Mouse (Mus musculus) neural tube, embryonic 11.5 days (tissue): Measurements from ENCODE around the gene Cbr2. TPM values are rescaled to one million over a fixed set of nuclear protein-coding genes. Genes with fewer than 3 reads are reported as not detected.
"Not testable (repeated sequence)": the region's sequence is repeated elsewhere in the genome, so short reads cannot be mapped to it uniquely, and the experiment has no call there.

ENCODE experiments used
- ATAC-seq: fragments of 200-750 bp; cut with Nextera tagmentation; 2 replicates; pipeline ENCODE4 v1.8.0; 2017; ENCODE audit warnings: moderate number of reproducible peaks, mild to moderate bottlenecking, moderate TSS enrichment, moderate library complexity; ENCODE audit not compliant: insufficient read depth, low FRiP score, low TSS enrichment
- DNase-seq: peaks from one replicate; pipeline ENCODE4 v3.0.0-alpha.2; 2015; ENCODE audit warnings: low spot score
- H3K27ac ChIP-seq: fragments of 300-500 bp; sonication (generic); 2 replicates; pipeline ENCODE4 v1.5.1; 2014; ENCODE audit warnings: low read depth, mild to moderate bottlenecking, low read length
- H3K27me3 ChIP-seq: fragments of 300-500 bp; sonication (generic); 2 replicates; pipeline ENCODE4 v1.6.1; 2014; ENCODE audit warnings: mild to moderate bottlenecking, low read length, mixed read lengths; ENCODE audit not compliant: control insufficient read depth, insufficient read depth
- H3K36me3 ChIP-seq: fragments of 300-500 bp; sonication (generic); 2 replicates; pipeline ENCODE4 v1.6.1; 2014; ENCODE audit warnings: mild to moderate bottlenecking, low read length, moderate library complexity, mixed read lengths; ENCODE audit not compliant: control insufficient read depth, insufficient read depth
- H3K4me1 ChIP-seq: fragments of 300-500 bp; sonication (generic); 2 replicates; pipeline ENCODE4 v1.6.1; 2014; ENCODE audit warnings: low read length, mixed read lengths; ENCODE audit not compliant: control insufficient read depth, insufficient read depth
- H3K4me2 ChIP-seq: fragments of 300-500 bp; sonication (generic); 2 replicates; pipeline ENCODE4 v1.6.1; 2014; ENCODE audit warnings: low read depth, mild to moderate bottlenecking, moderate library complexity
- H3K4me3 ChIP-seq: fragments of 300-500 bp; sonication (generic); 2 replicates; pipeline ENCODE4 v1.5.1; 2014; ENCODE audit warnings: low read depth, low read length
- H3K9ac ChIP-seq: fragments of 300-500 bp; sonication (generic); 2 replicates; pipeline ENCODE4 v1.6.1; 2014; ENCODE audit warnings: mild to moderate bottlenecking, low read length
- H3K9me3 ChIP-seq: fragments of 300-500 bp; sonication (generic); 2 replicates; pipeline ENCODE4 v1.6.1; 2016; ENCODE audit warnings: low read length; ENCODE audit not compliant: control insufficient read depth
- WGBS: fragments of 180-500 bp; shearing (Covaris S2); extraction: QIAGEN DNeasy Blood & Tissue Kit; methylation state at CpG from one replicate; pipeline ENCODE4 v1.1.7; 2014; 5-methylcytosine and 5-hydroxymethylcytosine counted together
- polyA plus RNA-seq: library from polyadenylated mRNA; unstranded; fragments of >200 nt; fragmentation: Nextera tagmentation; extraction: Ambion mirVana; gene quantifications from 2 replicates; pipeline ENCODE4 v1.2.1, GENCODE M21; 2014

Cbr2 gene
- polyA plus RNA-seq, 1 experiment from 2014 or later: 2.0 TPM

DNA sequence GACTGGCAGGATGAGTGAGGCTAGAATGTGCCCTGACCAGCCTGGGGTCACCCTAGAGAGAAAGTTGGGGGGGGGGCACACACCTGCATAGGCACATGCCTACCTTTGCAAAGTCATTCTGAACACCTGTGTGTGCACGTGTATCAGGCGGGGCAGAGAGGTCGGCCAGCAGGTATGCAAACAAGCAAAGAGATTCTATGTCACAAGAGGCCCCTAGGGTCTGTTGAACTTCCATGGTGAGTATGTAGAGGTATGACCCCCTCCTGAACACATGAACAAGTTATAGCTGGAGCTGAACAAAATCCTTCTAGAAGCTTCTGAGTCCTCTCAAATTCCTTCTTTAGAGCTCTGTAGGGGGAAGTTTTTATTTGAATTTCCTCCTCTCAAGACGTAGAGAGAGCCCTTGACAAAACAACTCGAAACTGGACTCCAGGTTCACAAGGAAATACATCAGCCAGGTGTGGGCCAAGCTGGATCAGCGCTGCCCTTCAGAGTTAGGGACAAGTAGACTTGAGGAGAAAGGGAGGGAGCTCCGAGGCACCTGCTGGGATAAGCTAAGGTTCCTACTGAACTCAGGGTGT lies 12.3 kb upstream of the Cbr2 start:
- Histone ChIP-seq H3K4me2 (no peak overlapping the region), H3K9ac (no peak overlapping the region), H3K27me3 (no peaks in the 10 kb centered on the region), H3K36me3 (no peaks in the 10 kb centered on the region), H3K27ac (no peak overlapping the region), H3K4me3 (no peak overlapping the region), H3K4me1 (no peaks in the 10 kb centered on the region), H3K9me3 (no peaks in the 10 kb centered on the region)
- WGBS: 72% methylated on average over 7 of the region's 7 CpGs
- DNase-seq (no peak), ATAC-seq (no peak)

DNA sequence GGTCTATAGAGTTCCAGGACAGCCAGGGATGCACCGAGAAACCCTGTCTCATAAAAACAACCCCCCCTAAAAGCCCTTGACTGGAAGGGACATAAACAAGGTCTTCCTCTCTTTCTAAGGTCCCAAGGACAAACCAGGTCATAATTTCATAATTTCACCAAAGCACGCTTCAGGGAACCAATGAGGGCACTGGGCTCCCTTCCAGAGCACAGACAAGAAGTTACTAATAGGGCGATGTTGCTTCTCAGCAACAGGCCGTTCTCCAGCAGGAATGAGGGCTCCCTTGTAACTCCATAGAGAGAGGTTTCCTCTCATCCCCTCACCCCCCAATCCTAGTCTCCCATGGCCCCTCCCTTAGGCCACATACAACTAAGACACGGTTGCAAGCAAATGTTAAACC lies 9.1 kb upstream of the Cbr2 start:
- Histone ChIP-seq H3K36me3 (no peaks in the 10 kb centered on the region), H3K9me3 (no peaks in the 10 kb centered on the region), H3K9ac (no peak overlapping the region), H3K27ac (no peak overlapping the region), H3K4me1 (no peaks in the 10 kb centered on the region), H3K4me3 (no peak overlapping the region), H3K4me2 (no peak overlapping the region), H3K27me3 (no peaks in the 10 kb centered on the region)
- no peak for ATAC-seq
- no peak for DNase-seq
- WGBS: 90% methylated on average over 5 of the region's 5 CpGs

DNA sequence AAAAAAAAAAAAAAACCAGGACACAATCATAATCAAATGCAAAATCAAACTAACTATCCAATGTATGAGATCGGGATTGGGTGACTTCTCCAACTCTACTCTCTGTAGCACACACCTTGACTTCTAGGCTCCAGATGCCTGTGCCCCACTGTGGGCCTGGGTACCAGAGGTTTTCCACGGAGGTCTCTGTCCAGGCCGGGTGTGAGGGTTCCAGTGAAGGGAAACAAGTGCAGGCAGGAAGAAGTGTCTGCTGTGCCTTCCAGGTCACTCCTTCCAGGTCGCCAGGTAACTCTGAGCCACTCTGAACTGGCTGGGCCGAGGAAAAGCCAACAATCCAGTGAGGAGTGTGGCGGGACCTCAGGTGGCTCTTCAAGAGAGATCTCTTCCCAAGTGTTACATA lies 4.5 kb upstream of the Cbr2 start:
- Histone ChIP-seq H3K27ac (no peak overlapping the region), H3K9me3 (no peaks in the 10 kb centered on the region), H3K4me3 (no peak overlapping the region), H3K4me1 (no peaks in the 10 kb centered on the region), H3K9ac (no peak overlapping the region), H3K36me3 (no peaks in the 10 kb centered on the region), H3K27me3 (no peaks in the 10 kb centered on the region), H3K4me2 (no peak overlapping the region)
- 77% methylated on average over 6 of the region's 6 CpGs for WGBS
- no peak for ATAC-seq
- DNase-seq: no peak

DNA sequence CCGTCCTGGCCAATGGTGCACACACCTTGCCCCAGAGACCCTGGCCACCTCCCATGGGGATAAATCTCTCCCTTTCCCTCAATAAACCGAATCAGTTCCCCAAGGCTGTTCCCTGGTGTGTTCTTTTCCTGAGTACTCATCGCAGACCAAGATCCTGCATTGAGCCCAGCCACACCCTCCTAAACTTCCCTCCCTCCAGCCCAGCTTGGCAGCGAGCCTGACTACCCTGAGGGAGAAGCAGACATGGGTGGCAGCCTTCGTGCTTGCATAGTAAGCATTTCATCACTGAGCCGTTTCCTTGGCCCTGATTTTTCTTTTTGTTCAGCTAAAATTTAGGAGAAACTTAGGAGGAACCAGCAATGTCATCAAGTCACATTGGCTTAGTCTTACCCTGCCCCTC lies 1.6 kb upstream of the Cbr2 start:
- H3K4me3 ChIP-seq: no peak overlapping the region
- no peak for ATAC-seq
- H3K36me3 ChIP-seq: no peaks in the 10 kb centered on the region
- WGBS: 68% methylated on average over 6 of the region's 6 CpGs
- no peak for DNase-seq
- no peak overlapping the region for H3K9ac ChIP-seq
- H3K27me3 ChIP-seq: no peaks in the 10 kb centered on the region
- no peaks in the 10 kb centered on the region for H3K9me3 ChIP-seq
- no peaks in the 10 kb centered on the region for H3K4me1 ChIP-seq
- H3K4me2 ChIP-seq: no peak overlapping the region
- no peak overlapping the region for H3K27ac ChIP-seq

DNA sequence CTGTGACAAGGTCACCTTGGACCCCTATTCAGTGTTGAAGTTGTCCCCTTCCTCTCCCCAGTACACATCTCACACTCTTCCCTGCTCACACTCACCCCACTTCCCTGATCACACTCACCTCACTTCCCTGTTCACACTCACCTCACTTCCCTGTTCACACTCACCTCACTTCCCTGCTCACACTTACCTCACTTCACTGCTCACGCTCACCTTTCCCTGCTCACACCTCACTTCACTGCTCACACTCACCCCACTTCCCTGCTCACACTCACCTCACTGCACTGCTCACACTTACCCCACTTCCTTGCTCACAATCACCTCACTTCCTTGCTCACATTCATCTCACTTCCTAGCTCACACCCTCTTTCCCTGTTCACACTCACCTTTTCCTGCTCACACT lies 519 bp downstream of the Cbr2 start:
- H3K27me3 ChIP-seq: no peaks in the 10 kb centered on the region
- ATAC-seq (no peak), DNase-seq (no peak)
- H3K4me1 ChIP-seq: peaks cover 1% of the 10 kb centered on the region; the same call in 1 of the 2 replicates
- no peaks in the 10 kb centered on the region for H3K9me3 ChIP-seq
- H3K4me2 ChIP-seq: no peak overlapping the region
- no peak overlapping the region for H3K4me3 ChIP-seq
- no peak overlapping the region for H3K9ac ChIP-seq
- no peaks in the 10 kb centered on the region for H3K36me3 ChIP-seq
- H3K27ac ChIP-seq: no peak overlapping the region
- WGBS: 96% methylated on average over 1 of the region's 1 CpGs

DNA sequence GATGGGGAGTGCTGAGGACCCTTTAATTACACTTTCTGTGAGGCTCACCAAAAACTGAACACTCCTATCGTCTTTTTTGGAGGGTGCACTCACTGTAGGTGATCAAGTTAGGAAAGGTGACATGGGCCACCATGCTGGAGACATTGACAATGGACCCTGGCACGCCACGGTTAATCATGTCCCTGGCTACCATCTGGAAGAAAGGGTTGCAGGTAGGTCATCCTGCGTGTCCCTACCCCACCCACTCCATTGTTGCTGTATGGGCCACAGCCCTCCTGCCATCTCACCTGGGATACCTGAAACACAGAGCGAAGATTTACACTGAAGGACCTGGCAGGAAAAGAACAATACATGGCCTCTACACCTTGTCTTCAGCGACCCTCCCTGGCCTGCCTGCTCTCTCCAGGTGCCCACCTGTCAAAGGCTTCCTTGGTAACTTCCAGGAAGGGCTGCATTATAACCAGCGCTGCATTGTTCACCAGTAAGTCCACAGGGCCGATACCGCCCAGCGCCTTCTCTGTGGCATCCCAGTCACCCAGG lies 1.5 kb downstream of the Cbr2 start:
- ATAC-seq: no peak
- H3K27ac ChIP-seq: no peak overlapping the region
- no peaks in the 10 kb centered on the region for H3K9me3 ChIP-seq
- whole genome bisulfite sequencing: 83% methylated on average over 10 of the region's 10 CpGs
- no peaks in the 10 kb centered on the region for H3K36me3 ChIP-seq
- H3K4me2 ChIP-seq: no peak overlapping the region
- H3K9ac ChIP-seq: no peak overlapping the region
- H3K27me3 ChIP-seq: no peaks in the 10 kb centered on the region
- no peak for DNase-seq
- no peak overlapping the region for H3K4me3 ChIP-seq
- peaks cover 2% of the 10 kb centered on the region; the same call in 1 of the 2 replicates for H3K4me1 ChIP-seq

DNA sequence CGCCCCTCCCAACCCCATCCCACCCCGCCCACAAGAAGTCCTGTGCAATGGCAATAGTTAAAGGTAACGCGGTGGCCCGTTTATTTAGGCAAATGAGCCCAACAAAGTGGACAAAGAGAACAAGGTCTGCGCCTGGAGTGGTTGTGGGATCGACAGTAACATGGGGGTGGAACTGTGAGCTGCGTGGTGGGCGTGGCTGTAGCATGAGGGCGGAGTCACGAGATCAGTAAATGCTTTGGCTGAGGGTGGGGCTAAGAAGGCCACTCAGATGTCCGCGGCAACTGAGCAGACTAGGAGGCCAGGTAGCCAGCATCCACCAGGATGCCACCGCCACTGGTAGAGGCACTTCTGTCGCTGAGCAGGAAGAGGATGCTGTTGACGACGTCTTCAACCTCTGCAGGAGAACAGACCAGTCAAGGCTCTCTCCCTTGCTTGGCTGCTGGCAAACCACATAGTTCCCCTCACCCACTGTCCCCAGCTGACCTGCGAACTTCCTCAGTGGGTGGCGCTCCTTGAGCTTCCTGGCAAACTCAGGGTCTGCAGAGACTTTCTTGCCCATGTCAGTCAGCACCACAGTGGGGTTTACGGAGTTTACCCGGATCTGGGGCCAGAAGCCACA lies 2.4 kb downstream of the Cbr2 start:
- not testable (repeated sequence) for H3K27me3 ChIP-seq, H3K36me3 ChIP-seq, H3K9ac ChIP-seq, H3K9me3 ChIP-seq, ATAC-seq, H3K4me3 ChIP-seq, H3K4me1 ChIP-seq, H3K27ac ChIP-seq
- H3K4me2 ChIP-seq: 0 out of 2 replicates have a peak overlapping the region, but pooled peaks have one; percentile 12
- 1% methylated on average over 17 of the region's 21 CpGs for WGBS
- DNase-seq: peak; percentile 69

DNA sequence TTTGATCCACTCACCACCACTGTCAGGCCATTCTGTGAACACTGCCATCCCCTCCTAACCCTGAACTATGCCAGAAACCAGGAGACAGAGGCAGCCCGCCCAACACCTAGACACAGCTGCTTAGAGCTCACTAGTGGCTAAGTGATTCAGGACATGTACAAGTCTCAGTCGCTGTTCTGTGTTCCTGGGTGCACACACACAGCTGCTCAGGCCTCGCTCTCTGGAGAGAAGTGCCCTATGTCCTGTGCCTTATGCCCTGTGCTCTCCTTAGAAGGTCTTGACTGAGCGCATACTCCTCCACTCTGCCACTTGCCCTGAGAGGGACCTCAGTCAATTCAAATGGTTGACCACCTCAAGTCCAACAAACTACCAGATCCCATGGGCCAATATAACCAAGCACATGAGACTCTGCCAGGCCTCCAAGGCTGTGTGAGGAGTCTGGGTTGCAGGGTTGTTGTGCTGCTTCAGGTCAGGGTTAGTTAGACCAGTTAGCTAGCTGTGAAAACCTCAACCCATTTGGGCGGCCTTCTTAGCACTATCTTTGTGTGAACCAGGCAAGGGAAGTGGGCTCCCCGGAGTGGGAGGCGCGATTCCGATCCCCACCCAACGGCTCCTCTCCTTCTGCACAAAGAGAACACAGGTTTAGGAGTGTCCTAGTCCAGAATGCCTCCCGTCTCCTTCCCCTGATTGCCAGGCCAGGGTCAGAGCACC lies 3.2 kb downstream of the Cbr2 start:
- WGBS: 61% methylated on average over 11 of the region's 11 CpGs

More for the DNA sequence above, 3.2 kb downstream of the Cbr2 start:
- no peak overlapping the region for H3K4me3 ChIP-seq
- no peaks in the 10 kb centered on the region for H3K9me3 ChIP-seq
- no peak overlapping the region; the same call in 1 of the 2 replicates for H3K9ac ChIP-seq
- ATAC-seq (no peak), DNase-seq (no peak)
- H3K4me2 ChIP-seq: no peak overlapping the region
- no peaks in the 10 kb centered on the region for H3K36me3 ChIP-seq
- H3K27me3 ChIP-seq: no peaks in the 10 kb centered on the region
- H3K4me1 ChIP-seq: peaks cover 2% of the 10 kb centered on the region; the same call in 1 of the 2 replicates
- H3K27ac ChIP-seq: no peak overlapping the region
